Mouse (Mus musculus) small intestine, adult 2 months (tissue): ENCODE measurements around the gene Tmem171. TPM values are rescaled to one million over a fixed set of nuclear protein-coding genes. Genes with fewer than 3 reads are reported as not detected.

Source experiments
- H3K27ac ChIP-seq: fragments of 200-500 bp; 2 replicates; pipeline ENCODE4 v1.5.1; 2012; ENCODE audit warnings: low read depth, low read length, control low read depth, inconsistent platforms; ENCODE audit not compliant: insufficient read depth
- H3K27me3 ChIP-seq: fragments of 200-500 bp; 2 replicates; pipeline ENCODE4 v1.6.1; 2012; ENCODE audit warnings: mild to moderate bottlenecking, moderate library complexity, low read length, inconsistent platforms; ENCODE audit not compliant: control insufficient read depth, insufficient read depth
- H3K36me3 ChIP-seq: fragments of 200-500 bp; 2 replicates; pipeline ENCODE4 v1.6.1; 2012; ENCODE audit warnings: mild to moderate bottlenecking, low read length, control low read depth, inconsistent platforms; ENCODE audit not compliant: control insufficient read depth, insufficient read depth
- H3K4me1 ChIP-seq: fragments of 200-500 bp; 2 replicates; pipeline ENCODE4 v1.6.1; 2012; ENCODE audit warnings: low read length, inconsistent platforms, mixed read lengths; ENCODE audit not compliant: control insufficient read depth, insufficient read depth, insufficient read length
- H3K4me3 ChIP-seq: fragments of 200-500 bp; 2 replicates; pipeline ENCODE4 v1.5.1; 2012; ENCODE audit warnings: low read depth, mild to moderate bottlenecking, control low read depth, inconsistent platforms, low read length, moderate library complexity
- CTCF ChIP-seq: fragments of 200-500 bp; IDR thresholded peaks from 2 replicates; pipeline ENCODE4 v1.5.1; 2012; ENCODE audit warnings: low read depth, mild to moderate bottlenecking, control low read depth, inconsistent platforms, low read length, moderate library complexity, mixed read lengths; ENCODE audit not compliant: insufficient replicate concordance, insufficient read length; ENCODE audit errors: extremely low read depth
- POLR2A ChIP-seq: fragments of 200-500 bp; IDR thresholded peaks from 2 replicates; pipeline ENCODE4 v1.6.1; 2012; ENCODE audit warnings: low read depth, mild to moderate bottlenecking, control low read depth, inconsistent platforms, low read length, moderate library complexity
- WGBS: fragments of 180-500 bp; shearing (Covaris S2); methylation state at CpG from one replicate; pipeline ENCODE4 v1.1.7; 2018; 5-methylcytosine and 5-hydroxymethylcytosine counted together
- polyA plus RNA-seq: library from polyadenylated mRNA; depleted of rRNA; stranded (reverse); fragments of >200 nt; gene quantifications from 2 replicates; pipeline ENCODE4 v1.2.3, GENCODE M21; 2012; rRNA removed

Tmem171 gene
- polyA plus RNA-seq, 1 experiment = 20.5 TPM

DNA sequence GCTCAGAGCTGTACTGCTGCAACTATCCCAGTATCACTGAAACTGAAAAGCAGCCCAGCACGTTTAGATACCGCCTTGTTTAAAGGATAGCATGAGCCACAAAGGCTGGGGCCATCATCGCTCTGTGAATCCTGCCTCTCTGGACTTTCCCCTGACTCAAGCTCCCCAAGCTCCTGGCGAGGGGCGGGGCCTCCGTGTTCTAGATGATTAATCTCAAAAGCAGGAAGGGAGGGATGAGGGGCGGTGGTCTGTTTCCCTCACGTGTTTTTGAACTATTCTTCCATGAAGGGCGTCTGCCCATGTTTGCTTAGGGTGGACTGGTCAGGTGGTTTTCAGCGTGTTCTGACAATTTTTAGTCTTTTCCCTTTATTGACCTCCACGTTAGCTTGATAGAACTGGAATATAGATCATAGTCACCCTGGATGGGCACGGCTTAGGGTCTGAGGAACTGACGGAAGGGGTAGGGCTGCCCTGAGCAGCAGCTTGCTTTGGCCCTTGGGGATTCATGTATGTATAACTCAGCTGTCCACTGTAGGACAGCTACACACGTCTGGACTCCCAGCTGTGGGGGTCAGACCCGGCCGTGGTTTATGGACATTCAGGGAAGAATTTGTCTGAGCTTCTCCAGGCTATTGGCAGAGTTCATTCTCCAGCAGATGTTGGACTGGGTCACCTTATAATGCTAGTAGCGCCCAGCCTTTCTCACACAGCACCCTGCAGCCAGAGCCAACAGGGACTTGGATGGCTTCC, 43.2 kb downstream of the Tmem171 start:
- Histone ChIP-seq H3K27ac (no peak overlapping the region), H3K27me3 (no peaks in the 10 kb centered on the region), H3K36me3 (no peaks in the 10 kb centered on the region), H3K4me3 (no peak overlapping the region), H3K4me1 (peaks cover 6% of the 10 kb centered on the region; the same call in 1 of the 2 replicates)
- TF ChIP-seq CTCF (no peak), POLR2A (no peak)
- 31% methylated on average over 17 of the region's 17 CpGs for WGBS

DNA sequence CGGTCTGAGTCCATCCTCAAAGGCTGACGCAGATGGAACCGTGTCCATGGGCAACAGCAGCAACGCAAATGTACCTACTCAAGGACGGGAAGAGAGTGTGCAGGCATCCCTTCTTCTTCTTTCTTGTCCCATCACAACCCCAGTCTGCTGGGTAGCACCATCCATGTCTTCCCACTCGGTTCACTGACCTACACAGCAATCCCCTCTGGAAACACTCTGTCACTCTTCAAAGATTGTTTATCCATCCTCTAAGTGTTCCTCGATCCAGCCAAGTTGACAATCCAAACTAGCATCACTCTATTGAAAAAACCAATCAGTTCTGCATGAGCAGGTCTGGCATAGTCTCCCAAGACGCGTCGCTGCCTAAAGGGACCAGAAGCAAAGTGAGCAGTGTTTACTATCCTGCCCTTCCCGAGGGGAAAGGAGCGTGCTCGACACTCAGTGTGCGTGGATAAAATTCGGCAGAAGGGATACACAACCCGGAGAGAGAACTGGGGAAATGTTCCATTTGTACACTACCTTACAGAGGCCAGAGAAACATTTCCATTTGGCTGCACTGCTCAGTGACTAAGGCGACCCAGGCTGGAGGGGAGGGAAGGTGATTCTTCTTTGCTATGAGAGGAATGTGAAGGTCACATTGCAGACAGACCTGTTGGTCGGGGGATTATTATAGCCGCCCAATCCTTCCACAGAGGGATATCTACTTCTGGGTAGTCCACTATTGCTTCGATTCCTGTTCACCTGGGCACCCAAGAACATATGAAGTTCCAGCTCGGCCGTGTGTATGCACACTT, 46.7 kb downstream of the Tmem171 start:
- H3K27ac ChIP-seq = no peak overlapping the region
- 84% methylated on average over 22 of the region's 22 CpGs for WGBS

DNA sequence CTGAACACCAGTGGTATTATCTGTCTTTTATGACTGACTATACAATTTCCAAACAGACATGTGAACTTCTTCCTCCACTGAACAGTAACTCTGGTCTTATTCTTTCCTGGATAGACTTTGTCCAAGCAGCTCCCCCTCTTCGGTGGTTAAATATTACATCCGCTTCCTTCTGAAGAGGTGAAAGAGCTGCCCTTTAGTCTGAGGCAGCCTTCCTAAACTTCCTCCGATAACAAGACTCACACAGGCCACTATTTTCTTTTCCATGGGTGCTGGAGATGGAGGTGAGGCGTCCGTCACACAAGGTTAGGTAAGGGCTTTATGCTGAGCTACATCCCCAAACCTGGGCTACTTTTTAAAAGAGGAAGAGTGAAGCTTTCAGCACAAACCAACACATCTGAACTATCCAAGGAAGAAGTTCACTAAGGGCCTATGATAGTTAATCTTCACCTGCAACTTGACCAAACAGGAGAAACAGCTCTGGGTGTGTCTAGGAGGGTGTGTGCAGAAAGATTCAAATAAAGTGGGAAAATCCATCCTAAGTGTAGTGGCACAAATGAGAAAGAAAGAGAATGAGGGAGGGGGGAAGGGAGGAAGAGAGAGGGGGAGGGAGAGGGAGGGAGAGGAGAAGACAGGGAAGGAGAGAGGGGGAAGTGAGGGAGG, 56.0 kb downstream of the Tmem171 start:
- Histone ChIP-seq H3K4me3 (no peak overlapping the region), H3K27me3 (no peaks in the 10 kb centered on the region), H3K36me3 (no peaks in the 10 kb centered on the region), H3K4me1 (peaks cover 25% of the 10 kb centered on the region; the same call in 1 of the 2 replicates), H3K27ac (peak overlapping the region; percentile 90)
- TF ChIP-seq CTCF (no peak), POLR2A (no peak)
- 37% methylated on average over 5 of the region's 5 CpGs for WGBS

More for the DNA sequence above, 46.7 kb downstream of the Tmem171 start:
- H3K4me3 ChIP-seq = no peak overlapping the region
- H3K27me3 ChIP-seq = no peaks in the 10 kb centered on the region
- H3K4me1 ChIP-seq = peaks cover 6% of the 10 kb centered on the region; the same call in 1 of the 2 replicates
- TF ChIP-seq CTCF (no peak), POLR2A (no peak)
- H3K36me3 ChIP-seq = no peaks in the 10 kb centered on the region

DNA sequence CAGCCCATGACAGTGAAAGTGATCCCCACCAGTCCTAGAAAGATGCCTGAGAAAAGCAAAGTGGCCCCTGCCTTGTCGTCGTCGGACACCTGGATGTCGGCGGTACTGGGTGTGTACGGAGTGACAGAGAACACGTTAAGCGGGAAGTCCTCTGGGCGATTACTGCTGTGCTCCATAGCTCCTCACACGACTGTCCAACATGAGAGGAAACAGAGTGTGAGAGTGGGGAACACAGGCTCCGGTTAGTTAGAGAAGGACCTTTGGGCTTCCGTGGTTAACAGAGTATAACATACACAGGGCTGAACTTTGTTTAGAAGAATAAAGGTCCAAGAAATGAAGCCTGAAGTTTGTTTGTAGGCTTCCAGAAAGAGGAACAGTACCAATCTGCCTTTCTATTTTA, 57.5 kb downstream of the Tmem171 start, which contains the start of gene Tmem174:
Gene Tmem174 (minus strand): TSS at position 266 of the 400 bp plus-strand sequence.
- Histone ChIP-seq H3K4me1 (peaks cover 25% of the 10 kb centered on the region; the same call in 1 of the 2 replicates), H3K4me3 (no peak within 1 kb of the TSS), H3K27ac (peak within 1 kb of the TSS; percentile 90), H3K36me3 (no peaks in the 10 kb centered on the region), H3K27me3 (no peaks in the 10 kb centered on the region)
- TF ChIP-seq POLR2A (no peak), CTCF (no peak)
- WGBS = 83% methylated on average over 12 of the region's 12 CpGs

DNA sequence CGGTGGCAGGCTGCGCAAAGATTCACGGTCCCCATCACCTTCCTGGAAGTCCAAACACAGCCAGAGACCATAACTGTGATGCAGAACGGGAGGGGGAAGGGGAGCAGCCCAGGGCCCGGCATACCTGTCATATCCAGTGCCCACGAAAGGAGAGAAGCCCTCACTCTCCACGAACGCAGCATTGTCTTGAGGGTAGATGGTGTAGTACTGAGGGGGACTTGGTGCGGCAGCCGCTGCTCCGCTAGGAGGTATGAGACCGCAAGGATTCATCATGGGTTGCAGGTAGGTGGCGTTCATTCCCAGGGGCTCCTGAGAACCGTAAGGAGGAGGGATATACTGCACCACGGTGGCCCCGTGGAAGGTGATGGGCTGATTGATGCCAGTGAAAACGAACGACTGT, 58.1 kb downstream of the Tmem171 start:
- Histone ChIP-seq H3K27me3 (no peaks in the 10 kb centered on the region), H3K36me3 (no peaks in the 10 kb centered on the region), H3K27ac (no peak overlapping the region), H3K4me1 (peaks cover 25% of the 10 kb centered on the region; the same call in 1 of the 2 replicates), H3K4me3 (no peak overlapping the region)
- TF ChIP-seq POLR2A = no peak
- WGBS = 81% methylated on average over 18 of the region's 18 CpGs

Other genes starting within 250 kb of the Tmem171 start
- 0.43 and 1.1 TPM in 2 replicates for gene Gm10320, start 202.8 kb downstream of the Tmem171 start, polyA plus RNA-seq
- gene Tmem174, start 57.4 kb downstream of the Tmem171 start, polyA plus RNA-seq = 0.08 TPM in 1 of 2 replicates, not detected in the other
- gene Fcho2, start 120.6 kb upstream of the Tmem171 start, polyA plus RNA-seq = 3.2 and 8.5 TPM in 2 replicates
- 5.2 and 10.7 TPM in 2 replicates for gene Tnpo1, start 231.6 kb upstream of the Tmem171 start, polyA plus RNA-seq